Mouse (Mus musculus): ENCODE measurements around the gene Snx29. TPM values are rescaled to one million over a fixed set of nuclear protein-coding genes. Genes with fewer than 3 reads are reported as not detected.

The Snx29 gene
- polyA plus RNA-seq, 1 experiment from 2014 or later = 10.0 TPM

GRCm38 (mm10) chr16:11691487-11692200 is 368.9 kb downstream of the Snx29 start:
- Histone ChIP-seq H3K36me3 (ENCODE audit: control insufficient read depth, insufficient read depth, low read length) (no peaks in the 10 kb centered on the region), H3K4me1 (ENCODE audit: control insufficient read depth, insufficient read depth, low read length) (no peaks in the 10 kb centered on the region), H3K4me2 (no peak overlapping the region), H3K4me3 (ENCODE audit: low read depth, low read length) (no peak overlapping the region), H3K27me3 (ENCODE audit: control insufficient read depth, insufficient read depth, low read length) (no peaks in the 10 kb centered on the region), H3K9ac (ENCODE audit: low read length) (no peak overlapping the region; the same call in 1 of the 2 replicates), H3K27ac (ENCODE audit: low read depth, low read length) (no peak overlapping the region), H3K9me3 (ENCODE audit: control insufficient read depth, low read length) (no peaks in the 10 kb centered on the region)
- ATAC-seq (ENCODE audit: low FRiP score) (no peak), DNase-seq (ENCODE audit: low spot score, missing footprints) (peak; percentile 78)
- WGBS = 77% methylated on average over 9 of the region's 9 CpGs

DNA sequence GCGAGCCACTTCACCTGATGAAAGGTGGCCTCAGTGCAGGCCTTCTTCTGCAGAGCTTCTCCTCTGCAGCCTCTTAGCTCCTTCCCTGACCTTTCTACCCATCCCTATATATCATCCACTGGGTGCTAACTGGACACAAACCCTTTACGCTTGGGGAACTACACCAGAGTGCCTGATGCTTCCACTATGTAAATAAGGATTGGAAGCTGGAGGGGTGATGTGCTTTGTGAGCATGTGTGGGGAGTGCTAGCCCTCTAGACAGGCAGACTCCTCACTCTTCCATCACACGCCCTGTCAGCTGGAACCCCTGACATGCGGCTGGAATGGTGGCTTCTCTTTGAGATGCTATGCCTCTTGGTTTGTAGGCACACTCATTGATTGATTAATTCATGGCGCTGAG is 370.0 kb downstream of the Snx29 start:
- ATAC-seq (ENCODE audit: low FRiP score) = no peak

DNA sequence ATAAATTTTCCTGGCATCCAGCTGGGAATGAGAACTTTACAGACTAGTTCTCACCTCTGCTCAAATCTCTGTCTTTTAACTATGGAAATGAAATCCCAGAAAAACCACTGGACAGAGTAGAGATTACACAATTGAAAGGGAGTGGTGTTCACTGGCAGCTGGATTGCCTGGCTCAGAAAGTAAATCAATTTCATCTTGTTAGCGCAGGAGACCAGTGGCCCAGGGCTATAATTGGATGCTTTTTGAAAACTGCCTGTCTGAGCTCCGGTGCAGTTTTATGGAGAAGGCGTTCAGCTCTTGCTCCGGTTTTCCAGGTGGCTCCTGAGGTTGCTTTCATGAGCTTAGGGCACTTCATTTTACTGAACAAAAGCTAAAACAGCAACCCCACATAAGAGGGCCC is 371.7 kb downstream of the Snx29 start:
- no peaks in the 10 kb centered on the region for H3K27me3 ChIP-seq (ENCODE audit: control insufficient read depth, insufficient read depth, low read length)
- no peaks in the 10 kb centered on the region for H3K4me1 ChIP-seq (ENCODE audit: control insufficient read depth, insufficient read depth, low read length)
- no peaks in the 10 kb centered on the region for H3K9me3 ChIP-seq (ENCODE audit: control insufficient read depth, low read length)
- no peak overlapping the region for H3K4me3 ChIP-seq (ENCODE audit: low read depth, low read length)
- WGBS = 93% methylated on average over 4 of the region's 4 CpGs
- H3K9ac ChIP-seq (ENCODE audit: low read length) = no peak overlapping the region
- no peak overlapping the region for H3K27ac ChIP-seq (ENCODE audit: low read depth, low read length)
- ATAC-seq (ENCODE audit: low FRiP score) (no peak), DNase-seq (ENCODE audit: low spot score, missing footprints) (peak; percentile 57)
- H3K4me2 ChIP-seq = no peak overlapping the region
- H3K36me3 ChIP-seq (ENCODE audit: control insufficient read depth, insufficient read depth, low read length) = no peaks in the 10 kb centered on the region

More for the DNA sequence above, 370.0 kb downstream of the Snx29 start:
- Histone ChIP-seq H3K27me3 (ENCODE audit: control insufficient read depth, insufficient read depth, low read length) (no peaks in the 10 kb centered on the region), H3K4me1 (ENCODE audit: control insufficient read depth, insufficient read depth, low read length) (no peaks in the 10 kb centered on the region), H3K27ac (ENCODE audit: low read depth, low read length) (no peak overlapping the region), H3K4me2 (no peak overlapping the region), H3K36me3 (ENCODE audit: control insufficient read depth, insufficient read depth, low read length) (no peaks in the 10 kb centered on the region), H3K9ac (ENCODE audit: low read length) (no peak overlapping the region), H3K9me3 (ENCODE audit: control insufficient read depth, low read length) (no peaks in the 10 kb centered on the region), H3K4me3 (ENCODE audit: low read depth, low read length) (no peak overlapping the region)
- 75% methylated on average over 5 of the region's 5 CpGs for WGBS
- no peak for DNase-seq (ENCODE audit: low spot score, missing footprints)

- Histone ChIP-seq H3K4me2 (no peak overlapping the region), H3K4me1 (ENCODE audit: control insufficient read depth, insufficient read depth, low read length) (no peaks in the 10 kb centered on the region), H3K4me3 (ENCODE audit: low read depth, low read length) (no peak overlapping the region), H3K9me3 (ENCODE audit: control insufficient read depth, low read length) (no peaks in the 10 kb centered on the region), H3K27me3 (ENCODE audit: control insufficient read depth, insufficient read depth, low read length) (no peaks in the 10 kb centered on the region), H3K36me3 (ENCODE audit: control insufficient read depth, insufficient read depth, low read length) (no peaks in the 10 kb centered on the region), H3K9ac (ENCODE audit: low read length) (no peak overlapping the region), H3K27ac (ENCODE audit: low read depth, low read length) (no peak overlapping the region)
- peak; percentile 57 for DNase-seq (ENCODE audit: low spot score, missing footprints)
- 70% methylated on average over 3 of the region's 3 CpGs for WGBS
- ATAC-seq (ENCODE audit: low FRiP score) = no peak
Observed at GRCm38 (mm10) chr16:11696767-11697166, 374.1 kb downstream of the Snx29 start.

- ATAC-seq (ENCODE audit: low FRiP score) = peak; percentile 63; the same call in 1 of the 2 replicates
- WGBS = 78% methylated on average over 8 of the region's 8 CpGs
Observed at GRCm38 (mm10) chr16:11697710-11698357, 375.1 kb downstream of the Snx29 start.

DNA sequence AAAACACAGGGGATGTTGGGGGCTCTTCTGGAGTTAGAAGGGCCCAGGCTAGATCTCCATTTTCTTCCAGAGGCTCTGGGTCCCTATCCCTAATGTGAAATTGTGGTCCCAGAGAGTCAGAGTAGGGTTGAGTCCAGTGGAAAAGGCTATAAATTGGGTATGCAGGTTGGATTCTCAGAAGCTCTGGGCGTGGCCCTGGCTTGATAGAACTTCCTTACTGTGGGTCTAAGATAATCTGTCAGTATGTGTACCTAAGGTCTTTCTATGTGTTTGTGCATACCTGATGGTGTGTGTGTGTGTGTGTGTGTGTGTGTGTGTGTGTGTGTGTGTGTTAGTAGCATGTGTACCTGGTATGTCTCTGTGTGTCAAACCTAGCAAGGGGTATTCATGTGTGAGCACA is 378.9 kb downstream of the Snx29 start:
- Histone ChIP-seq H3K27me3 (ENCODE audit: control insufficient read depth, insufficient read depth, low read length) (no peaks in the 10 kb centered on the region), H3K4me3 (ENCODE audit: low read depth, low read length) (no peak overlapping the region), H3K4me1 (ENCODE audit: control insufficient read depth, insufficient read depth, low read length) (no peaks in the 10 kb centered on the region), H3K9ac (ENCODE audit: low read length) (no peak overlapping the region), H3K36me3 (ENCODE audit: control insufficient read depth, insufficient read depth, low read length) (no peaks in the 10 kb centered on the region), H3K9me3 (ENCODE audit: control insufficient read depth, low read length) (no peaks in the 10 kb centered on the region), H3K27ac (ENCODE audit: low read depth, low read length) (no peak overlapping the region), H3K4me2 (no peak overlapping the region)
- ATAC-seq (ENCODE audit: low FRiP score) (no peak), DNase-seq (ENCODE audit: low spot score, missing footprints) (no peak)
- WGBS = 78% methylated on average over 1 of the region's 1 CpGs

More at GRCm38 (mm10) chr16:11697710-11698357, 375.1 kb downstream of the Snx29 start:
- Histone ChIP-seq H3K4me2 (no peak overlapping the region), H3K9ac (ENCODE audit: low read length) (no peak overlapping the region), H3K27ac (ENCODE audit: low read depth, low read length) (no peak overlapping the region), H3K9me3 (ENCODE audit: control insufficient read depth, low read length) (no peaks in the 10 kb centered on the region), H3K27me3 (ENCODE audit: control insufficient read depth, insufficient read depth, low read length) (no peaks in the 10 kb centered on the region), H3K36me3 (ENCODE audit: control insufficient read depth, insufficient read depth, low read length) (no peaks in the 10 kb centered on the region), H3K4me3 (ENCODE audit: low read depth, low read length) (no peak overlapping the region), H3K4me1 (ENCODE audit: control insufficient read depth, insufficient read depth, low read length) (no peaks in the 10 kb centered on the region)
- DNase-seq (ENCODE audit: low spot score, missing footprints) = peak; percentile 71

DNA sequence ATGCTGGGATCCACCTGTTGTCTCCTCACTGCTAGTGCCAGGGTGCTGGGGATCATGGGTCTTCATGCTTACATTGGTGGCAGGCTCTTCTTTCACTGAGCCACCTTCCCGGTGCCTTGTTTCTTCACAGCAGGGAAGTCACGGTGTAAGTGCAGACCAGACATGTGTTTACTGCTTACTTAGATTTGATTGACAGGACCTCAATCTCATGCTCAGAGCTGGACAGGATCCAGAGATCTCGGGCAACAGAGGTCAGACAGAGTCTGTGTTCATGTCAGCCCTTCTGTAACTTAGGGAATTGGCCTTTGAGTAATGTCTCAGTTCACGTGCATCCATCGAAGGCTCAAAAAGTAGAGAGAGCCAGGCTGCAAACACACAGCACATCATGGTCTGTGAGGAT is 381.4 kb downstream of the Snx29 start:
- no peaks in the 10 kb centered on the region for H3K36me3 ChIP-seq (ENCODE audit: control insufficient read depth, insufficient read depth, low read length)
- H3K4me2 ChIP-seq = no peak overlapping the region
- no peaks in the 10 kb centered on the region for H3K9me3 ChIP-seq (ENCODE audit: control insufficient read depth, low read length)
- ATAC-seq (ENCODE audit: low FRiP score) = no peak
- H3K4me1 ChIP-seq (ENCODE audit: control insufficient read depth, insufficient read depth, low read length) = no peaks in the 10 kb centered on the region
- no peak overlapping the region for H3K9ac ChIP-seq (ENCODE audit: low read length)
- H3K27ac ChIP-seq (ENCODE audit: low read depth, low read length) = no peak overlapping the region
- 78% methylated on average over 5 of the region's 5 CpGs for WGBS
- no peak overlapping the region for H3K4me3 ChIP-seq (ENCODE audit: low read depth, low read length)
- DNase-seq (ENCODE audit: low spot score, missing footprints) = peak; percentile 28
- H3K27me3 ChIP-seq (ENCODE audit: control insufficient read depth, insufficient read depth, low read length) = no peaks in the 10 kb centered on the region

GRCm38 (mm10) chr16:11705456-11705855 is 382.7 kb downstream of the Snx29 start:
- Histone ChIP-seq H3K36me3 (ENCODE audit: control insufficient read depth, insufficient read depth, low read length) (no peaks in the 10 kb centered on the region), H3K27ac (ENCODE audit: low read depth, low read length) (no peak overlapping the region), H3K4me3 (ENCODE audit: low read depth, low read length) (no peak overlapping the region), H3K27me3 (ENCODE audit: control insufficient read depth, insufficient read depth, low read length) (no peaks in the 10 kb centered on the region), H3K4me2 (no peak overlapping the region), H3K9me3 (ENCODE audit: control insufficient read depth, low read length) (no peaks in the 10 kb centered on the region), H3K9ac (ENCODE audit: low read length) (no peak overlapping the region), H3K4me1 (ENCODE audit: control insufficient read depth, insufficient read depth, low read length) (no peaks in the 10 kb centered on the region)
- DNase-seq (ENCODE audit: low spot score, missing footprints) (no peak), ATAC-seq (ENCODE audit: low FRiP score) (no peak)
- WGBS = 80% methylated on average over 4 of the region's 4 CpGs

DNA sequence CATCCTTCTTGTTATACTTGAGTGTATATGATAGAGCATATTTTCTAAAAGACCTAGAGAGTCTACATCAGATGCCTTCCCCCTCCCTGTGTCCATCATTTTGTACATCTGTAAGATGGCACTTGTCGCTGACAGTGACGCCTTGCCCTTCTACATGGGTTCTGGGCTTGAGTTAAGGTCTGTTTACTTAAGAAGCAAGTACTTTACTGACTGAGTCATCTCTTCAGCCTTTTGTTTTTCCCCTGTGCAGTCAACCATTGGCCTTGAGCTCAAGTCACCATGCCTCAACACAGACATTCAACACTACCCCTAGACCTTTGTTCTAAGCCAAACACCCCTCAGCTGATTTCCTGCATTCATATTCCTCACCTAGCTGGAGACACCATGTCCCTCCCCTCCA is 385.4 kb downstream of the Snx29 start:
- DNase-seq (ENCODE audit: low spot score, missing footprints) (peak; percentile 64), ATAC-seq (ENCODE audit: low FRiP score) (no peak)
- Histone ChIP-seq H3K27me3 (ENCODE audit: control insufficient read depth, insufficient read depth, low read length) (no peaks in the 10 kb centered on the region), H3K4me2 (no peak overlapping the region), H3K4me3 (ENCODE audit: low read depth, low read length) (no peak overlapping the region), H3K36me3 (ENCODE audit: control insufficient read depth, insufficient read depth, low read length) (no peaks in the 10 kb centered on the region), H3K9me3 (ENCODE audit: control insufficient read depth, low read length) (no peaks in the 10 kb centered on the region), H3K4me1 (ENCODE audit: control insufficient read depth, insufficient read depth, low read length) (no peaks in the 10 kb centered on the region), H3K9ac (ENCODE audit: low read length) (no peak overlapping the region), H3K27ac (ENCODE audit: low read depth, low read length) (no peak overlapping the region)
- WGBS = 93% methylated on average over 2 of the region's 2 CpGs
